Mouse (Mus musculus) lung, embryonic 14.5 days (tissue): ENCODE data around the gene Cd244a. TPM values are rescaled to one million over a fixed set of nuclear protein-coding genes. Genes with fewer than 3 reads are reported as not detected.

Experiments
- ATAC-seq: fragments of 200-750 bp; cut with Nextera tagmentation; 2 replicates; pipeline ENCODE4 v1.8.0; 2017; ENCODE audit warnings: mild to moderate bottlenecking, moderate TSS enrichment, moderate library complexity; ENCODE audit not compliant: insufficient read depth
- DNase-seq: peaks from one replicate; pipeline ENCODE4 v3.0.0-alpha.2; 2015
- H3K27ac ChIP-seq: fragments of 300-500 bp; sonication (generic); 2 replicates; pipeline ENCODE4 v1.5.1; 2014; ENCODE audit warnings: low read depth, mild to moderate bottlenecking, moderate library complexity
- H3K27me3 ChIP-seq: fragments of 300-500 bp; sonication (generic); 2 replicates; pipeline ENCODE4 v1.6.1; 2014; ENCODE audit warnings: low read length, control low read depth; ENCODE audit not compliant: insufficient read depth
- H3K36me3 ChIP-seq: fragments of 300-500 bp; sonication (generic); 2 replicates; pipeline ENCODE4 v1.6.1; 2014; ENCODE audit warnings: control low read depth; ENCODE audit not compliant: insufficient read depth
- H3K4me1 ChIP-seq: fragments of 300-500 bp; sonication (generic); 2 replicates; pipeline ENCODE4 v1.6.1; 2014; ENCODE audit warnings: antibody characterized with exemption, control low read depth; ENCODE audit not compliant: insufficient read depth
- H3K4me2 ChIP-seq: fragments of 300-500 bp; sonication (generic); 2 replicates; pipeline ENCODE4 v1.6.1; 2014; ENCODE audit warnings: mild to moderate bottlenecking
- H3K4me3 ChIP-seq: fragments of 300-500 bp; sonication (generic); 2 replicates; pipeline ENCODE4 v1.5.1; 2014; ENCODE audit warnings: low read depth, low read length
- H3K9ac ChIP-seq: fragments of 300-500 bp; sonication (generic); 2 replicates; pipeline ENCODE4 v1.6.1; 2014
- H3K9me3 ChIP-seq: fragments of 300-500 bp; sonication (generic); 2 replicates; pipeline ENCODE4 v1.6.1; 2016; ENCODE audit warnings: low read depth, low read length, control low read depth
- CTCF ChIP-seq: IDR thresholded peaks from 2 replicates; pipeline ENCODE4 v1.5.1; 2016; ENCODE audit warnings: antibody characterized with exemption, low read depth
- WGBS: fragments of 180-500 bp; shearing (Covaris S2); extraction: QIAGEN DNeasy Blood & Tissue Kit; methylation state at CpG from one replicate; pipeline ENCODE4 v1.1.7; 2014; 5-methylcytosine and 5-hydroxymethylcytosine counted together
- polyA plus RNA-seq: library from polyadenylated mRNA; unstranded; fragments of >200 nt; fragmentation: Nextera tagmentation; extraction: Ambion mirVana; gene quantifications from 2 replicates; pipeline ENCODE4 v1.2.1, GENCODE M21; 2014

The Cd244a gene
- polyA plus RNA-seq, 1 experiment from 2014 or later: not detected

DNA sequence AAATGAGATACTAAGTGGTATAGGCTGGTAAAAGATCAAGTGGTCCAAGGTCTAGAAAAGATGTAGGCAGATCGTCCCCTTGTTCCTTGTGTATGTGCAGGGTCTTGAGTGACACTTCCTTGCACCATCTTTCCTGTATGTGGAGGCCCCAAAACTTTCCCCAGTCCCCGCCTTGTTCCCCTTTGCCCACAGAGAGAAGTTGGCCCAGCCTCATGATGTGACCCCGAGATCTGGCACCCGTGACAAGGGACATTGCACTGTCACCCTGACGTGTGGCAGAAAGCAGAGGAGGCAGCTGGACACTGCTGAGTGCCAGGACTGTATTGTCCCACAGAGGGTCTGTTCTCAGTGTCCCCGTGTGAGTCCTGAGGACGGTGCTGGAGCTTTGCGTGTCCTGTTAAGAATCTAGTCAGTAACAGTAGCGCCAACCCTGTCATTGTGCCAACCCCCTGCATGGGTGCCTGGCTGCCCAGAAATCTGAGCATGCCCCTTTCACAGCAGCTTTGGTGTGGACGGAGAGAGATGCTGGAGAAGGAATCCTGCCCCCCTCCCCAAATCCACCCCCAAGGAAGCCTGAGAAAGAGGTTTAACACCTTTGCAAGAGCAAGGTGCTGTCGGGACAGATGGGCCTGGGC lies 58.0 kb downstream of the Cd244a start:
- ATAC-seq: no peak
- Histone ChIP-seq H3K27me3 (no peaks in the 10 kb centered on the region), H3K4me2 (no peak overlapping the region), H3K9ac (no peak overlapping the region), H3K36me3 (no peaks in the 10 kb centered on the region), H3K4me3 (no peak overlapping the region), H3K9me3 (no peaks in the 10 kb centered on the region), H3K4me1 (no peaks in the 10 kb centered on the region), H3K27ac (no peak overlapping the region)
- TF ChIP-seq CTCF: no peak
- 73% methylated on average over 11 of the region's 11 CpGs for WGBS
- DNase-seq: no peak

DNA sequence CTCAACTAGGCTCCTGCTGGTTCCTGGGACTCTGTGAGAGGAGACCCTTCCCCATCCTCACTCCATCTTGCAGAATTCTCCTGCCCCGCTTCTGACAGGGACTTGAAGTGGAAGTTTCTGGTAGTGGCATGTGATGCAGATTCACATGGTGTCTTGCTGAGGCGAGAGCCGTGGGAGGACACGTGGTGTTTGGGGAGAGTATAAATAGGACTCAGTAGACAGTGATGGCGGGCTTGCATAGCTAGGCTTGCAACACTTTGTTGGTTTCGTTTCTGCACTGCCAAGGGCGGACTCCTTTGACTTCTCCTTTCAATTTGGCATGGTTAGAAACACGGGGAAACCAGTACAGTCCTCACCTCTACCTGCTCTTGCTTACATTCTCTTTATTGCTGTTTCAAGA lies 60.0 kb downstream of the Cd244a start:
- no peak overlapping the region for H3K4me2 ChIP-seq
- H3K36me3 ChIP-seq: no peaks in the 10 kb centered on the region
- no peak overlapping the region for H3K27ac ChIP-seq
- no peak for ATAC-seq
- no peak overlapping the region for H3K4me3 ChIP-seq
- no peaks in the 10 kb centered on the region for H3K9me3 ChIP-seq
- 77% methylated on average over 8 of the region's 8 CpGs for WGBS
- no peak overlapping the region for H3K9ac ChIP-seq
- H3K27me3 ChIP-seq: no peaks in the 10 kb centered on the region
- no peaks in the 10 kb centered on the region for H3K4me1 ChIP-seq
- peak; percentile 11 for DNase-seq
- no peak for TF ChIP-seq CTCF

- no peak overlapping the region for H3K27ac ChIP-seq
- no peaks in the 10 kb centered on the region for H3K27me3 ChIP-seq
- no peak overlapping the region for H3K4me3 ChIP-seq
- no peak for DNase-seq
- TF ChIP-seq CTCF: no peak
- H3K4me1 ChIP-seq: no peaks in the 10 kb centered on the region
- no peaks in the 10 kb centered on the region for H3K36me3 ChIP-seq
- no peaks in the 10 kb centered on the region for H3K9me3 ChIP-seq
- no peak overlapping the region for H3K4me2 ChIP-seq
- no peak overlapping the region for H3K9ac ChIP-seq
- WGBS: 68% methylated on average over 3 of the region's 3 CpGs
- ATAC-seq: no peak
Measured at GRCm38 (mm10) chr1:171619645-171620044, 60.7 kb downstream of the Cd244a start.

DNA sequence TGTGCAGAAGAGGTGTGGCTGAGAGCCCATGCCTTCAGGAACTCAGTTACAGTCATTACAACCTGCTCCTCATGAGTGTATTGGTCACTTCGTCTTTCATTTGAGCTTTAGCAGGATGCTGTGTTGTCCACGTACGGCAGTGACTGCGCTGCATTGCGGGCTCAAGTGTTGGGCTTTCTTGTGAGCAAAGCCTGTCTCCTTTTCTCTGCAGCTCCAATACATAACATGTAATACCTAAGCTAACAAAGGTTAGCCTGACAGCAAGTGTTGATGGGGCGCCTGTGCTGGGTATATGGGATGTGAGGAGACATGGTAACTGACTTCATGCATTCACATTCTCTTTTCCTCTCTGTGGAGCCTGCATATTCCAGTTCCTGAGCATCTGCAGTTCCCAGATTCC lies 61.1 kb downstream of the Cd244a start:
- WGBS: 79% methylated on average over 6 of the region's 6 CpGs

DNA sequence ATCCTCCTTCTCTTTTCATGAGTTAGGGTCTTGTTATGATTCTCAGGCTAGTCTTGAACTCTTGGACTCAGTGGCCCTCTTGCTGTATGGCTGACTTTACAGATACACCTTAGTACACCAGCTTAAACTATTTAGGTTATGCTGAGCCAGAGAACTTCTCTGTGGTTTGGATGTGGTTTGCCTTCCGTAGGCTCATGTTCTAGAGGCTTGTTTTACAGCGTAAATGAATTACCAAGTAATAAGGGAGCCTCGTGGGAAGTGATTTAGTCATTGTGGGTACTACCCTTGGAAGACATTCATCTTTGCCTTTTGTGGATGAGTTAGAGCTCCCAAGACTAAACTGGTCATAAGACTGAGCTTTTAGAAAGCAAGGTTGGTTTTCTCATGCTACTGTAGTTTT lies 68.8 kb downstream of the Cd244a start:
- no peak overlapping the region for H3K4me3 ChIP-seq
- ATAC-seq (no peak), DNase-seq (no peak)
- H3K9ac ChIP-seq: no peak overlapping the region
- no peaks in the 10 kb centered on the region for H3K9me3 ChIP-seq
- WGBS: 82% methylated on average over 3 of the region's 3 CpGs
- TF ChIP-seq CTCF: no peak
- no peak overlapping the region for H3K27ac ChIP-seq
- no peaks in the 10 kb centered on the region for H3K4me1 ChIP-seq
- no peaks in the 10 kb centered on the region for H3K36me3 ChIP-seq
- no peak overlapping the region for H3K4me2 ChIP-seq
- H3K27me3 ChIP-seq: no peaks in the 10 kb centered on the region

More for the DNA sequence above, 61.1 kb downstream of the Cd244a start:
- Histone ChIP-seq H3K36me3 (no peaks in the 10 kb centered on the region), H3K9ac (no peak overlapping the region), H3K4me3 (no peak overlapping the region), H3K9me3 (no peaks in the 10 kb centered on the region), H3K4me1 (no peaks in the 10 kb centered on the region), H3K27ac (no peak overlapping the region), H3K4me2 (no peak overlapping the region), H3K27me3 (no peaks in the 10 kb centered on the region)
- ATAC-seq: no peak
- no peak for DNase-seq
- no peak for TF ChIP-seq CTCF

- H3K4me2 ChIP-seq: no peak overlapping the region
- no peak for DNase-seq
- H3K36me3 ChIP-seq: no peaks in the 10 kb centered on the region
- no peak overlapping the region for H3K4me3 ChIP-seq
- H3K27ac ChIP-seq: no peak overlapping the region
- H3K4me1 ChIP-seq: no peaks in the 10 kb centered on the region
- TF ChIP-seq CTCF: no peak
- no peak for ATAC-seq
- no peaks in the 10 kb centered on the region for H3K27me3 ChIP-seq
- H3K9ac ChIP-seq: no peak overlapping the region
- no peaks in the 10 kb centered on the region for H3K9me3 ChIP-seq
- WGBS: 58% methylated on average over 6 of the region's 6 CpGs
Measured at GRCm38 (mm10) chr1:171629168-171629567, 70.2 kb downstream of the Cd244a start.

- WGBS: 54% methylated on average over 7 of the region's 7 CpGs
- no peak for ATAC-seq
Measured at GRCm38 (mm10) chr1:171630041-171630440, 71.0 kb downstream of the Cd244a start.

More at GRCm38 (mm10) chr1:171630041-171630440, 71.0 kb downstream of the Cd244a start:
- H3K9me3 ChIP-seq: no peaks in the 10 kb centered on the region
- H3K4me3 ChIP-seq: no peak overlapping the region
- no peak for DNase-seq
- H3K4me2 ChIP-seq: no peak overlapping the region
- no peaks in the 10 kb centered on the region for H3K4me1 ChIP-seq
- no peak overlapping the region for H3K27ac ChIP-seq
- H3K27me3 ChIP-seq: no peaks in the 10 kb centered on the region
- no peak overlapping the region for H3K9ac ChIP-seq
- H3K36me3 ChIP-seq: no peaks in the 10 kb centered on the region
- TF ChIP-seq CTCF: no peak
